Mouse (Mus musculus): ENCODE results near the gene Fitm1. TPM values are rescaled to one million over a fixed set of nuclear protein-coding genes. Genes with fewer than 3 reads are reported as not detected.

The Fitm1 gene
- total and polyA plus RNA-seq, 3 experiments = not detected

GRCm38 (mm10) chr14:55614565-55615178, 39.3 kb downstream of the Fitm1 start:
- H3K27me3 ChIP-seq (replicated peaks) = no peaks in the 10 kb centered on the region
- H3K79me2 ChIP-seq (replicated peaks; ENCODE audit: control insufficient read depth, extremely low read depth, insufficient read depth, poor library complexity, severe bottlenecking) = no peaks in the 10 kb centered on the region
- no peak overlapping the region for H3K27ac ChIP-seq (ENCODE audit: insufficient read depth, low read depth)
- H3K9ac ChIP-seq (ENCODE audit: insufficient read depth, low read depth) = no peak overlapping the region
- H3K36me3 ChIP-seq (replicated peaks in 1 of 2; ENCODE audit: control insufficient read depth in 1 of 2, insufficient read depth in 1 of 2, low read length in 1 of 2) = peaks cover 3 to 12% of the 10 kb centered on the region in 2 experiments
- in situ Hi-C loops (cut with MboI; ENCODE audit: low pct_ligation_motif_present, low pct_unique_long_range_greater_than_20kb, low sequenced_read_pairs) (no loop called here), dilution Hi-C loops (cut with MboI; ENCODE audit: extremely low pct_ligation_motif_present, extremely low pct_unique_long_range_greater_than_20kb, low sequenced_read_pairs) (no loop called here)
- H3K4me1 ChIP-seq (ENCODE audit: control insufficient read depth in 1 of 2, insufficient read depth in 2 of 2) = no peaks in the 10 kb centered on the region
- no peak overlapping the region for H3K4me2 ChIP-seq (ENCODE audit: insufficient read depth, low read depth, poor library complexity, severe bottlenecking)
- no peaks in the 10 kb centered on the region for H3K9me3 ChIP-seq (replicated peaks; ENCODE audit: low read length)
- no peak overlapping the region for H3K4me3 ChIP-seq (replicated peaks in 1 of 3; ENCODE audit: low read depth in 2 of 3, low read length in 2 of 3, poor library complexity in 1 of 3)
- DNase-seq (ENCODE audit: extremely low read depth) = no peak
- TF ChIP-seq SMC3 (IDR thresholded peaks at IDR 0.05; ENCODE audit: low read depth, low read length) (no peak), ZNF384 (IDR thresholded peaks at IDR 0.05; ENCODE audit: low read depth, low read length) (no peak), CHD1 (IDR thresholded peaks at IDR 0.05; ENCODE audit: low read depth, low read length) (no peak), POLR2AphosphoS2 (IDR thresholded peaks at IDR 0.05; ENCODE audit: low read depth, low read length) (no peak), ZC3H11A (IDR thresholded peaks at IDR 0.05; ENCODE audit: low read depth, low read length) (no peak), POLR2A (IDR thresholded peaks at IDR 0.05; ENCODE audit: low read depth, low read length) (no peak), USF2 (conservative IDR thresholded peaks at IDR 0.05; ENCODE audit: low read depth, low read length) (no peak), CTCF (conservative IDR thresholded peaks at IDR 0.05 in 1 of 2, IDR thresholded peaks at IDR 0.05 in 1 of 2; ENCODE audit: low read depth in 2 of 2, low read length in 2 of 2) (no peak), E2F4 (IDR thresholded peaks at IDR 0.05; ENCODE audit: insufficient replicate concordance, low read depth, low read length) (no peak), EP300 (IDR thresholded peaks at IDR 0.05; ENCODE audit: low read length) (no peak), SIN3A (IDR thresholded peaks at IDR 0.05; ENCODE audit: low read length) (no peak), MEF2A (IDR thresholded peaks at IDR 0.05; ENCODE audit: borderline replicate concordance, low read depth, low read length) (no peak), TBP (conservative IDR thresholded peaks at IDR 0.05; ENCODE audit: low read depth, low read length) (no peak), MAFK (IDR thresholded peaks at IDR 0.05; ENCODE audit: insufficient replicate concordance, low read length) (no peak), USF1 (IDR thresholded peaks at IDR 0.05; ENCODE audit: low read depth, low read length) (no peak), MYC (IDR thresholded peaks at IDR 0.05; ENCODE audit: low read depth, low read length) (no peak), BHLHE40 (IDR thresholded peaks at IDR 0.05; ENCODE audit: low read depth, low read length) (no peak)

- DNase-seq (ENCODE audit: extremely low read depth) = no peak
- Histone ChIP-seq H3K4me2 (ENCODE audit: insufficient read depth, low read depth, poor library complexity, severe bottlenecking) (no peak overlapping the region), H3K27me3 (replicated peaks) (no peaks in the 10 kb centered on the region), H3K4me1 (ENCODE audit: control insufficient read depth in 1 of 2, insufficient read depth in 2 of 2) (no peaks in the 10 kb centered on the region), H3K36me3 (replicated peaks in 1 of 2; ENCODE audit: control insufficient read depth in 1 of 2, insufficient read depth in 1 of 2, low read length in 1 of 2) (peaks cover 0 to 2% of the 10 kb centered on the region in 2 experiments), H3K9ac (ENCODE audit: insufficient read depth, low read depth) (no peak overlapping the region), H3K27ac (ENCODE audit: insufficient read depth, low read depth) (no peak overlapping the region), H3K79me2 (replicated peaks; ENCODE audit: control insufficient read depth, extremely low read depth, insufficient read depth, poor library complexity, severe bottlenecking) (no peaks in the 10 kb centered on the region), H3K4me3 (replicated peaks in 1 of 3; ENCODE audit: low read depth in 2 of 3, low read length in 2 of 3, poor library complexity in 1 of 3) (no peak overlapping the region), H3K9me3 (replicated peaks; ENCODE audit: low read length) (no peaks in the 10 kb centered on the region)
- in situ Hi-C loops (cut with MboI; ENCODE audit: low pct_ligation_motif_present, low pct_unique_long_range_greater_than_20kb, low sequenced_read_pairs) (no loop called here), dilution Hi-C loops (cut with MboI; ENCODE audit: extremely low pct_ligation_motif_present, extremely low pct_unique_long_range_greater_than_20kb, low sequenced_read_pairs) (no loop called here)
- TF ChIP-seq E2F4 (IDR thresholded peaks at IDR 0.05; ENCODE audit: insufficient replicate concordance, low read depth, low read length) = no peak
- TF ChIP-seq NELFE (IDR thresholded peaks at IDR 0.05; ENCODE audit: low read depth, low read length) = no peak
- TF ChIP-seq JUN (IDR thresholded peaks at IDR 0.05; ENCODE audit: insufficient read depth, low read depth, low read length) = no peak
- no peak for TF ChIP-seq PAX5 (IDR thresholded peaks at IDR 0.05; ENCODE audit: low read length)
- no peak for TF ChIP-seq BHLHE40 (IDR thresholded peaks at IDR 0.05; ENCODE audit: low read depth, low read length)
- no peak for TF ChIP-seq MAX (IDR thresholded peaks at IDR 0.05; ENCODE audit: low read length)
- TF ChIP-seq EP300 (IDR thresholded peaks at IDR 0.05; ENCODE audit: low read length) = no peak
- no peak for TF ChIP-seq MEF2A (IDR thresholded peaks at IDR 0.05; ENCODE audit: borderline replicate concordance, low read depth, low read length)
- TF ChIP-seq RAD21 (IDR thresholded peaks at IDR 0.05; ENCODE audit: low read depth, low read length) = no peak
- no peak for TF ChIP-seq CTCF (conservative IDR thresholded peaks at IDR 0.05 in 1 of 2, IDR thresholded peaks at IDR 0.05 in 1 of 2; ENCODE audit: low read depth in 2 of 2, low read length in 2 of 2)
- no peak for TF ChIP-seq USF1 (IDR thresholded peaks at IDR 0.05; ENCODE audit: low read depth, low read length)
- no peak for TF ChIP-seq GABPA (IDR thresholded peaks at IDR 0.05; ENCODE audit: insufficient replicate concordance, low read depth, low read length)
- no peak for TF ChIP-seq RCOR1 (conservative IDR thresholded peaks at IDR 0.05; ENCODE audit: low read depth, low read length)
Measured at GRCm38 (mm10) chr14:55615876-55616275, 40.5 kb downstream of the Fitm1 start.
